Mouse (Mus musculus) kidney, embryonic 15.5 days (tissue): ENCODE measurements around the gene Ckm. TPM values are rescaled to one million over a fixed set of nuclear protein-coding genes. Genes with fewer than 3 reads are reported as not detected.

ENCODE experiments used
- ATAC-seq: fragments of 200-750 bp; cut with Nextera tagmentation; replicated peaks from 2 replicates; pipeline ENCODE4 v1.8.0; 2017; ENCODE audit warnings: moderate TSS enrichment; ENCODE audit not compliant: low FRiP score
- H3K27ac ChIP-seq: fragments of 300-500 bp; sonication (generic); 2 replicates; pipeline ENCODE4 v1.5.1; 2015; ENCODE audit warnings: mild to moderate bottlenecking, inconsistent platforms
- H3K27me3 ChIP-seq: fragments of 300-500 bp; sonication (generic); 2 replicates; pipeline ENCODE4 v1.6.1; 2015; ENCODE audit warnings: inconsistent platforms
- H3K36me3 ChIP-seq: fragments of 300-500 bp; sonication (generic); 2 replicates; pipeline ENCODE4 v1.6.1; 2015; ENCODE audit warnings: inconsistent platforms
- H3K4me1 ChIP-seq: fragments of 300-500 bp; sonication (generic); 2 replicates; pipeline ENCODE4 v1.6.1; 2015; ENCODE audit warnings: inconsistent platforms
- H3K4me2 ChIP-seq: fragments of 300-500 bp; sonication (generic); 2 replicates; pipeline ENCODE4 v1.6.1; 2015; ENCODE audit warnings: moderate library complexity, mild to moderate bottlenecking, inconsistent platforms
- H3K4me3 ChIP-seq: fragments of 300-500 bp; sonication (generic); replicated peaks from 2 replicates; pipeline ENCODE4 v1.5.1; 2015; ENCODE audit warnings: mild to moderate bottlenecking, inconsistent platforms
- H3K9ac ChIP-seq: fragments of 300-500 bp; sonication (generic); 2 replicates; pipeline ENCODE4 v1.6.1; 2015; ENCODE audit warnings: mild to moderate bottlenecking, inconsistent platforms
- H3K9me3 ChIP-seq: fragments of 300-500 bp; sonication (generic); replicated peaks from 2 replicates; pipeline ENCODE4 v1.6.1; 2016; ENCODE audit warnings: inconsistent platforms
- WGBS: fragments of 180-500 bp; shearing (Covaris S2); methylation state at CpG from one replicate; pipeline ENCODE4 v1.1.7; 2015; ENCODE audit warnings: mixed read lengths; 5-methylcytosine and 5-hydroxymethylcytosine counted together
- polyA plus RNA-seq: library from polyadenylated mRNA; unstranded; fragments of >200 nt; fragmentation: Nextera tagmentation; extraction: Ambion mirVana; gene quantifications from 2 replicates; pipeline ENCODE4 v1.2.1, GENCODE M21; 2015

The Ckm gene
- polyA plus RNA-seq, 1 experiment from 2014 or later, result 22.6 TPM

- H3K27me3 ChIP-seq, result no peaks in the 10 kb centered on the region
- no peak overlapping the region for H3K4me2 ChIP-seq
- no peak overlapping the region for H3K9ac ChIP-seq
- H3K27ac ChIP-seq, result 0 out of 2 replicates have a peak overlapping the region, but pooled peaks have one; percentile 32
- no peak overlapping the region for H3K4me3 ChIP-seq
- H3K36me3 ChIP-seq, result peaks cover 88% of the 10 kb centered on the region
- H3K4me1 ChIP-seq, result peaks cover 4% of the 10 kb centered on the region
- 25% methylated on average over 3 of the region's 3 CpGs for WGBS
- no peaks in the 10 kb centered on the region for H3K9me3 ChIP-seq
- ATAC-seq, result peak; percentile 72; the same call in 1 of the 2 replicates
Measured at GRCm38 (mm10) chr7:19443344-19443743, 38.8 kb downstream of the Ckm start.

GRCm38 (mm10) chr7:19444801-19445200 lies 40.2 kb downstream of the Ckm start:
- Histone ChIP-seq H3K4me3 (no peak overlapping the region), H3K27ac (no peak overlapping the region), H3K27me3 (no peaks in the 10 kb centered on the region), H3K36me3 (peaks cover 87% of the 10 kb centered on the region), H3K4me2 (no peak overlapping the region), H3K9ac (no peak overlapping the region), H3K4me1 (peaks cover 4% of the 10 kb centered on the region), H3K9me3 (no peaks in the 10 kb centered on the region)
- ATAC-seq, result no peak
- WGBS, result 74% methylated on average over 12 of the region's 12 CpGs

GRCm38 (mm10) chr7:19447689-19448088 lies 43.1 kb downstream of the Ckm start:
- Histone ChIP-seq H3K4me1 (peaks cover 4% of the 10 kb centered on the region), H3K27ac (no peak overlapping the region), H3K27me3 (no peaks in the 10 kb centered on the region), H3K4me2 (no peak overlapping the region), H3K36me3 (peaks cover 85% of the 10 kb centered on the region), H3K9ac (no peak overlapping the region), H3K9me3 (no peaks in the 10 kb centered on the region), H3K4me3 (no peak overlapping the region)
- no peak for ATAC-seq
- 96% methylated on average over 16 of the region's 16 CpGs for WGBS

GRCm38 (mm10) chr7:19449165-19449564 lies 44.6 kb downstream of the Ckm start:
- Histone ChIP-seq H3K9ac (no peak overlapping the region), H3K27ac (0 out of 2 replicates have a peak overlapping the region, but pooled peaks have one; percentile 3), H3K36me3 (peaks cover 76% of the 10 kb centered on the region), H3K4me1 (no peaks in the 10 kb centered on the region), H3K4me2 (no peak overlapping the region), H3K27me3 (no peaks in the 10 kb centered on the region), H3K9me3 (no peaks in the 10 kb centered on the region), H3K4me3 (no peak overlapping the region)
- WGBS, result 77% methylated on average over 12 of the region's 12 CpGs
- no peak for ATAC-seq

GRCm38 (mm10) chr7:19455186-19455585 lies 50.6 kb downstream of the Ckm start:
- H3K36me3 ChIP-seq, result peaks cover 23% of the 10 kb centered on the region
- H3K4me3 ChIP-seq, result no peak overlapping the region
- H3K9ac ChIP-seq, result no peak overlapping the region
- no peaks in the 10 kb centered on the region for H3K9me3 ChIP-seq
- 87% methylated on average over 4 of the region's 4 CpGs for WGBS
- H3K4me1 ChIP-seq, result peaks cover 25% of the 10 kb centered on the region
- no peak overlapping the region for H3K4me2 ChIP-seq
- H3K27me3 ChIP-seq, result no peaks in the 10 kb centered on the region
- no peak overlapping the region for H3K27ac ChIP-seq
- ATAC-seq, result no peak

- 86% methylated on average over 11 of the region's 11 CpGs for WGBS
- Histone ChIP-seq H3K36me3 (peaks cover 15% of the 10 kb centered on the region), H3K4me3 (peak overlapping the region; percentile 8; the same call in 1 of the 2 replicates), H3K27ac (no peak overlapping the region), H3K27me3 (no peaks in the 10 kb centered on the region), H3K9me3 (no peaks in the 10 kb centered on the region), H3K4me2 (0 out of 2 replicates have a peak overlapping the region, but pooled peaks have one; percentile 94), H3K9ac (no peak overlapping the region), H3K4me1 (peaks cover 25% of the 10 kb centered on the region)
- ATAC-seq, result no peak
Measured at GRCm38 (mm10) chr7:19455819-19456495, 51.4 kb downstream of the Ckm start.

GRCm38 (mm10) chr7:19456628-19457027 lies 52.1 kb downstream of the Ckm start:
- no peak for ATAC-seq
- H3K4me1 ChIP-seq, result peaks cover 25% of the 10 kb centered on the region
- H3K9ac ChIP-seq, result no peak overlapping the region
- H3K4me3 ChIP-seq, result peak overlapping the region; percentile 8; the same call in 1 of the 2 replicates
- H3K36me3 ChIP-seq, result peaks cover 9% of the 10 kb centered on the region
- peak overlapping the region; percentile 94 for H3K4me2 ChIP-seq
- H3K9me3 ChIP-seq, result no peaks in the 10 kb centered on the region
- 94% methylated on average over 7 of the region's 7 CpGs for WGBS
- H3K27me3 ChIP-seq, result no peaks in the 10 kb centered on the region
- H3K27ac ChIP-seq, result no peak overlapping the region

- peak overlapping the region; percentile 83 for H3K27ac ChIP-seq
- H3K4me2 ChIP-seq, result peak overlapping the region; percentile 94
- H3K36me3 ChIP-seq, result no peaks in the 10 kb centered on the region; the same call in none of the 2 replicates
- WGBS, result 4% methylated on average over 14 of the region's 14 CpGs
- no peaks in the 10 kb centered on the region for H3K27me3 ChIP-seq
- H3K9me3 ChIP-seq, result no peaks in the 10 kb centered on the region
- H3K4me3 ChIP-seq, result peak overlapping the region; percentile 84
- ATAC-seq, result peak; percentile 26
- peaks cover 25% of the 10 kb centered on the region for H3K4me1 ChIP-seq
- H3K9ac ChIP-seq, result peak overlapping the region; percentile 95
Measured at GRCm38 (mm10) chr7:19457414-19458071, 53.0 kb downstream of the Ckm start.

GRCm38 (mm10) chr7:19458072-19458486 lies 53.5 kb downstream of the Ckm start:
- peak overlapping the region; percentile 94 for H3K4me2 ChIP-seq
- no peaks in the 10 kb centered on the region for H3K27me3 ChIP-seq
- peak overlapping the region; percentile 84 for H3K4me3 ChIP-seq
- no peaks in the 10 kb centered on the region for H3K9me3 ChIP-seq
- H3K27ac ChIP-seq, result peak overlapping the region; percentile 83
- H3K4me1 ChIP-seq, result peaks cover 29% of the 10 kb centered on the region
- no peaks in the 10 kb centered on the region; the same call in 1 of the 2 replicates for H3K36me3 ChIP-seq
- under 1% methylated on average over 30 of the region's 31 CpGs for WGBS
- H3K9ac ChIP-seq, result peak overlapping the region; percentile 95
- peak; percentile 83 for ATAC-seq

GRCm38 (mm10) chr7:19458591-19459111 lies 54.1 kb downstream of the Ckm start, which contains the start of gene Mark4:
Mark4 (minus strand) TSS chr7:19458821.
- WGBS, result 1% methylated on average over 32 of the region's 42 CpGs
- H3K27ac ChIP-seq, result peak within 1 kb of the TSS; percentile 83
- H3K36me3 ChIP-seq, result no peaks in the 10 kb centered on the region; the same call in 1 of the 2 replicates

GRCm38 (mm10) chr7:19459144-19459870 lies 54.7 kb downstream of the Ckm start:
- no peaks in the 10 kb centered on the region for H3K9me3 ChIP-seq
- H3K27me3 ChIP-seq, result no peaks in the 10 kb centered on the region
- peak overlapping the region; percentile 84 for H3K4me3 ChIP-seq
- no peak for ATAC-seq
- WGBS, result 19% methylated on average over 6 of the region's 6 CpGs
- H3K9ac ChIP-seq, result peak overlapping the region; percentile 95
- H3K27ac ChIP-seq, result peak overlapping the region; percentile 83
- H3K4me1 ChIP-seq, result peaks cover 36% of the 10 kb centered on the region
- H3K4me2 ChIP-seq, result peak overlapping the region; percentile 94
- no peaks in the 10 kb centered on the region for H3K36me3 ChIP-seq

More at GRCm38 (mm10) chr7:19458591-19459111, 54.1 kb downstream of the Ckm start, which contains the start of gene Mark4:
- no peaks in the 10 kb centered on the region for H3K27me3 ChIP-seq
- H3K4me1 ChIP-seq, result peaks cover 29% of the 10 kb centered on the region
- H3K9me3 ChIP-seq, result no peaks in the 10 kb centered on the region
- ATAC-seq, result peak; percentile 88
- peak within 1 kb of the TSS; percentile 94 for H3K4me2 ChIP-seq
- peak within 1 kb of the TSS; percentile 84 for H3K4me3 ChIP-seq
- H3K9ac ChIP-seq, result peak within 1 kb of the TSS; percentile 95
